Mouse (Mus musculus): ENCODE data around the gene Nkiras1. TPM values are rescaled to one million over a fixed set of nuclear protein-coding genes. Genes with fewer than 3 reads are reported as not detected.
"Not testable (repeated sequence)": the region's sequence is repeated elsewhere in the genome, so short reads cannot be mapped to it uniquely, and the experiment has no call there.

The Nkiras1 gene
- polyA plus RNA-seq, 1 experiment from 2014 or later, result 11.1 TPM

GRCm38 (mm10) chr14:18238750-18239731, 31.9 kb upstream of the Nkiras1 start, which contains the start of gene Nr1d2:
TSS of gene Nr1d2 (minus strand) at chr14:18239127.
- no peaks in the 10 kb centered on the region for H3K36me3 ChIP-seq
- H3K9me3 ChIP-seq (replicated peaks), result no peaks in the 10 kb centered on the region
- peaks cover 6% of the 10 kb centered on the region; the same call in 1 of the 2 replicates for H3K4me1 ChIP-seq
- under 1% methylated on average over 62 of the region's 66 CpGs for WGBS
- H3K4me3 ChIP-seq, result peak within 1 kb of the TSS; percentile 81
- peak within 1 kb of the TSS; percentile 90 for H3K27ac ChIP-seq
- H3K27me3 ChIP-seq (ENCODE audit: low read depth, poor library complexity, severe bottlenecking), result no peaks in the 10 kb centered on the region
- DNase-seq (ENCODE audit: low spot score), result peak; percentile 96

GRCm38 (mm10) chr14:18240132-18240531, 30.8 kb upstream of the Nkiras1 start:
- Histone ChIP-seq H3K27ac (no peak overlapping the region), H3K9me3 (replicated peaks) (no peaks in the 10 kb centered on the region), H3K36me3 (no peaks in the 10 kb centered on the region), H3K4me3 (no peak overlapping the region), H3K4me1 (peaks cover 6% of the 10 kb centered on the region; the same call in 1 of the 2 replicates), H3K27me3 (ENCODE audit: low read depth, poor library complexity, severe bottlenecking) (no peaks in the 10 kb centered on the region)
- 75% methylated on average over 7 of the region's 7 CpGs for WGBS
- no peak for DNase-seq (ENCODE audit: low spot score)

- no peak overlapping the region for H3K27ac ChIP-seq
- DNase-seq (ENCODE audit: low spot score), result no peak
- no peaks in the 10 kb centered on the region for H3K36me3 ChIP-seq
- WGBS, result 85% methylated on average over 4 of the region's 4 CpGs
- peaks cover 6% of the 10 kb centered on the region; the same call in 1 of the 2 replicates for H3K4me1 ChIP-seq
- H3K27me3 ChIP-seq (ENCODE audit: low read depth, poor library complexity, severe bottlenecking), result no peaks in the 10 kb centered on the region
- H3K9me3 ChIP-seq (replicated peaks), result no peaks in the 10 kb centered on the region
- H3K4me3 ChIP-seq, result no peak overlapping the region
Observed at GRCm38 (mm10) chr14:18241786-18242185, 29.1 kb upstream of the Nkiras1 start.

GRCm38 (mm10) chr14:18242638-18243130, 28.3 kb upstream of the Nkiras1 start:
- no peak overlapping the region for H3K4me3 ChIP-seq
- H3K27me3 ChIP-seq (ENCODE audit: low read depth, poor library complexity, severe bottlenecking), result no peaks in the 10 kb centered on the region
- WGBS, result 86% methylated on average over 21 of the region's 21 CpGs
- no peak for DNase-seq (ENCODE audit: low spot score)
- peaks cover 6% of the 10 kb centered on the region; the same call in 1 of the 2 replicates for H3K4me1 ChIP-seq
- H3K9me3 ChIP-seq (replicated peaks), result no peaks in the 10 kb centered on the region
- no peaks in the 10 kb centered on the region for H3K36me3 ChIP-seq
- H3K27ac ChIP-seq, result no peak overlapping the region

GRCm38 (mm10) chr14:18261203-18261602, 9.7 kb upstream of the Nkiras1 start:
- no peaks in the 10 kb centered on the region for H3K27me3 ChIP-seq (ENCODE audit: low read depth, poor library complexity, severe bottlenecking)
- 89% methylated on average over 3 of the region's 3 CpGs for WGBS
- no peaks in the 10 kb centered on the region for H3K9me3 ChIP-seq (replicated peaks)
- peaks cover 22% of the 10 kb centered on the region; the same call in 1 of the 2 replicates for H3K36me3 ChIP-seq
- no peak overlapping the region for H3K27ac ChIP-seq
- no peak for DNase-seq (ENCODE audit: low spot score)
- H3K4me3 ChIP-seq, result no peak overlapping the region
- no peaks in the 10 kb centered on the region for H3K4me1 ChIP-seq

- Histone ChIP-seq H3K27me3 (ENCODE audit: low read depth, poor library complexity, severe bottlenecking) (no peaks in the 10 kb centered on the region), H3K9me3 (replicated peaks) (no peaks in the 10 kb centered on the region), H3K36me3 (peaks cover 44% of the 10 kb centered on the region), H3K4me1 (no peaks in the 10 kb centered on the region), H3K4me3 (no peak overlapping the region), H3K27ac (no peak overlapping the region)
- DNase-seq (ENCODE audit: low spot score), result no peak
- 83% methylated on average over 4 of the region's 4 CpGs for WGBS
Observed at GRCm38 (mm10) chr14:18263427-18263826, 7.5 kb upstream of the Nkiras1 start.

- WGBS, result 2% methylated on average over 24 of the region's 24 CpGs
- not testable (repeated sequence) for DNase-seq (ENCODE audit: low spot score); H3K9me3 ChIP-seq (replicated peaks); H3K27me3 ChIP-seq (ENCODE audit: low read depth, poor library complexity, severe bottlenecking); H3K4me1 ChIP-seq
- Histone ChIP-seq H3K27ac (peak overlapping the region; percentile 98), H3K36me3 (peaks cover 37% of the 10 kb centered on the region), H3K4me3 (peak overlapping the region; percentile 89)
Observed at GRCm38 (mm10) chr14:18269947-18270528, 898 bp upstream of the Nkiras1 start.

- Histone ChIP-seq H3K27ac (peak overlapping the region; percentile 98; the same call in 1 of the 2 replicates), H3K4me3 (peak overlapping the region; percentile 89), H3K4me1 (peaks cover 6% of the 10 kb centered on the region), H3K9me3 (replicated peaks) (no peaks in the 10 kb centered on the region), H3K27me3 (ENCODE audit: low read depth, poor library complexity, severe bottlenecking) (no peaks in the 10 kb centered on the region), H3K36me3 (peaks cover 31% of the 10 kb centered on the region)
- WGBS, result 9% methylated on average over 7 of the region's 7 CpGs
- DNase-seq (ENCODE audit: low spot score), result no peak
Observed at GRCm38 (mm10) chr14:18271666-18272065, 730 bp downstream of the Nkiras1 start.

- no peak overlapping the region for H3K4me3 ChIP-seq
- H3K27me3 ChIP-seq (ENCODE audit: low read depth, poor library complexity, severe bottlenecking), result no peaks in the 10 kb centered on the region
- no peak for DNase-seq (ENCODE audit: low spot score)
- H3K27ac ChIP-seq, result no peak overlapping the region
- H3K4me1 ChIP-seq, result peaks cover 6% of the 10 kb centered on the region
- H3K36me3 ChIP-seq, result peaks cover 32% of the 10 kb centered on the region
- H3K9me3 ChIP-seq (replicated peaks), result no peaks in the 10 kb centered on the region
- WGBS, result 88% methylated on average over 1 of the region's 1 CpGs
Observed at GRCm38 (mm10) chr14:18274526-18274925, 3.6 kb downstream of the Nkiras1 start.

- DNase-seq (ENCODE audit: low spot score), result no peak
- WGBS, result 93% methylated on average over 5 of the region's 5 CpGs
- Histone ChIP-seq H3K9me3 (replicated peaks) (no peaks in the 10 kb centered on the region), H3K27ac (no peak overlapping the region), H3K27me3 (ENCODE audit: low read depth, poor library complexity, severe bottlenecking) (no peaks in the 10 kb centered on the region), H3K4me3 (no peak overlapping the region), H3K4me1 (no peaks in the 10 kb centered on the region), H3K36me3 (peaks cover 76% of the 10 kb centered on the region)
Observed at GRCm38 (mm10) chr14:18280375-18280774, 9.4 kb downstream of the Nkiras1 start.

GRCm38 (mm10) chr14:18284581-18284980, 13.6 kb downstream of the Nkiras1 start:
- Histone ChIP-seq H3K4me3 (no peak overlapping the region), H3K27ac (no peak overlapping the region), H3K36me3 (peaks cover 47% of the 10 kb centered on the region), H3K4me1 (no peaks in the 10 kb centered on the region), H3K27me3 (ENCODE audit: low read depth, poor library complexity, severe bottlenecking) (no peaks in the 10 kb centered on the region), H3K9me3 (replicated peaks) (no peaks in the 10 kb centered on the region)
- WGBS, result 92% methylated on average over 2 of the region's 2 CpGs
- no peak for DNase-seq (ENCODE audit: low spot score)

GRCm38 (mm10) chr14:18285476-18285875, 14.5 kb downstream of the Nkiras1 start:
- 92% methylated on average over 3 of the region's 3 CpGs for WGBS
- Histone ChIP-seq H3K9me3 (replicated peaks) (no peaks in the 10 kb centered on the region), H3K4me1 (no peaks in the 10 kb centered on the region), H3K27me3 (ENCODE audit: low read depth, poor library complexity, severe bottlenecking) (no peaks in the 10 kb centered on the region), H3K36me3 (peaks cover 38% of the 10 kb centered on the region), H3K4me3 (no peak overlapping the region), H3K27ac (no peak overlapping the region)
- DNase-seq (ENCODE audit: low spot score), result no peak

GRCm38 (mm10) chr14:18286441-18286840, 15.5 kb downstream of the Nkiras1 start:
- Histone ChIP-seq H3K4me3 (no peak overlapping the region), H3K9me3 (replicated peaks) (no peaks in the 10 kb centered on the region), H3K36me3 (peaks cover 32% of the 10 kb centered on the region), H3K4me1 (no peaks in the 10 kb centered on the region), H3K27ac (no peak overlapping the region), H3K27me3 (ENCODE audit: low read depth, poor library complexity, severe bottlenecking) (no peaks in the 10 kb centered on the region)
- 92% methylated on average over 2 of the region's 2 CpGs for WGBS
- no peak for DNase-seq (ENCODE audit: low spot score)

Data from limb, embryonic 10.5 days (tissue).